Mouse (Mus musculus) kidney, postnatal 25 days (tissue): ENCODE data around the gene Kbtbd7.
A peak's percentile ranks its signal among the peaks of the same experiment; 100 is the strongest.
"Not testable (repeated sequence)": the region's sequence is repeated elsewhere in the genome, so short reads cannot be mapped to it uniquely, and the experiment has no call there.

Experiments
- DNase-seq, 2 experiments: peaks; one replicate each; pipeline ENCODE4 v3.0.0; 2021; ENCODE audit warnings: mixed read lengths in 2 of 2

Gene Kbtbd7

GRCm38 (mm10) chr14:79451681-79452590, 25.6 kb downstream of the Kbtbd7 start, which contains the start of gene Kbtbd6:
Gene Kbtbd6 (plus strand): TSS chr14:79451835.
- peak; percentile 85 to 86 for DNase-seq

GRCm38 (mm10) chr14:79452591-79452934, 26.3 kb downstream of the Kbtbd7 start:
- DNase-seq, result not testable (repeated sequence)

DNA sequence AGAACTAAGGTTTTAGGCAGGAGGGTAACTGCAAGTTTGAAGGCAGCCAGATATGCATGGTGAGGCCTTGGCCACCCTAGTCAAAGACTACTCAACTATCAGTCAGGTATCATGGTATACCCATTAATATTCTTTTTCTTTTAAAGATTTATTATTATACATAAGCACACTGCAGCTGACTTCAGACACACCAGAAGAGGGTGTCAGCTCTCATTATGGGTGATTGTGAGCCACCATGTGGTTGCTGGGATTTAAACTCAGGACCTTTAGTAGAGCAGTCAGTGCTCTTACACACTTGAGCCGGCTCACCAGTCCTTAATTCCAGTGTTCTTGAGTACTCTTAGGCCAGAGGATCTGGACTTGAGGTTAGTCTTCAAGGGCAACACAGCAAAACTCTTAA, 34.1 kb downstream of the Kbtbd7 start:
- no peak for DNase-seq

DNA sequence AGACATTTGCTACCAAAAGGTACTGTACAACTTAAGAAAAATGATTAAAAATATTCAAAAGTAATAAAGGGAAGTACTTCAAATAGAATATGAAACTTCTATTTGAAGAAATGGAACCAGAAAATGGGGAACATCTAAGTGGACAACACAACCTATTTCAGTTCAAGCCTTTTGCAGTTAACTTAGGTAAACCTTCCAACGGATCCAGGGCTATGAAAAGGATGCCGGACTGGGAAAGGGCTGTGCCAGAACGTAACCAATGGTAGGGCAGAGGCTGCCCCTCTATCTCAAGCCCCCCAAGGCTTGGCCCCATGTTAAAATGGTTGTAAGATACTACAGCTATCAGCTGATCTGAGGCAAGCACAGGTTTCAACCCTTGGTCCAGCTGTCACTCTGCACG, 34.7 kb downstream of the Kbtbd7 start:
- DNase-seq, result no peak

GRCm38 (mm10) chr14:79465623-79466022, 39.3 kb downstream of the Kbtbd7 start:
- DNase-seq, result no peak

- DNase-seq, result peak; percentile 77 to 86
These were observed 41.3 kb downstream of the Kbtbd7 start for GRCm38 (mm10) chr14:79467621-79468020.

DNA sequence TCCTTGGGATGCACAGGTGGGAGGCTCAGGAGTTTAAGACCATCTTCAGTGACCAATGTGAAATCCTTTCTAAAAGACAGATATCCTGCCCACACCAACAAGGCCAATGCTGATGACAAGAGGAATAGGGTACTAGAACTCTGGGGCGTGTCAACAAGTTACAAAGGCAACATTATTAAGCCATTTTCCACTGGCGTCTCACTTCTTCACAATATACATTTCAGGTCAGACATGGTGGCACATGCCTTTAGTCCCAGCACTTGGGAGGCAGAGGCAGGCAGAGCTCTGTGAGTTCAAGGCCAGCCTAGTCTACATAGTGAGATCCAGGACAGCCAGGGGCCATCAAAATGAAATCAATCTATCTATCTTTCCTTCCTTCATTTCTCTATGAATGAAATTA, 47.1 kb downstream of the Kbtbd7 start:
- DNase-seq, result no peak
